Mouse (Mus musculus) hindbrain, embryonic 16.5 days (tissue): ENCODE data around the gene Bcl9. TPM values are rescaled to one million over a fixed set of nuclear protein-coding genes. Genes with fewer than 3 reads are reported as not detected.

ENCODE experiments used
- ATAC-seq: fragments of 200-750 bp; cut with Nextera tagmentation; 2 replicates; pipeline ENCODE4 v1.8.0; 2017; ENCODE audit warnings: moderate TSS enrichment, moderate library complexity
- H3K27ac ChIP-seq: fragments of 300-500 bp; sonication (generic); 2 replicates; pipeline ENCODE4 v1.5.1; 2014; ENCODE audit warnings: low read depth, mild to moderate bottlenecking, control low read depth, low read length, moderate library complexity
- H3K27me3 ChIP-seq: fragments of 300-500 bp; sonication (generic); replicated peaks from 2 replicates; pipeline ENCODE4 v1.6.1; 2014; ENCODE audit warnings: low read length; ENCODE audit not compliant: control insufficient read depth, insufficient read depth
- H3K36me3 ChIP-seq: fragments of 300-500 bp; sonication (generic); 2 replicates; pipeline ENCODE4 v1.6.1; 2014; ENCODE audit warnings: mild to moderate bottlenecking, low read length, moderate library complexity, mixed read lengths; ENCODE audit not compliant: control insufficient read depth, insufficient read depth
- H3K4me1 ChIP-seq: fragments of 300-500 bp; sonication (generic); 2 replicates; pipeline ENCODE4 v1.6.1; 2014; ENCODE audit warnings: low read depth, low read length; ENCODE audit not compliant: control insufficient read depth, insufficient read depth
- H3K4me2 ChIP-seq: fragments of 300-500 bp; sonication (generic); 2 replicates; pipeline ENCODE4 v1.6.1; 2014; ENCODE audit warnings: mild to moderate bottlenecking, low read length, control low read depth, moderate library complexity
- H3K4me3 ChIP-seq: fragments of 300-500 bp; sonication (generic); 2 replicates; pipeline ENCODE4 v1.5.1; 2014; ENCODE audit warnings: mild to moderate bottlenecking, low read length, control low read depth, moderate library complexity
- H3K9ac ChIP-seq: fragments of 300-500 bp; sonication (generic); 2 replicates; pipeline ENCODE4 v1.6.1; 2014; ENCODE audit warnings: low read depth, mild to moderate bottlenecking, control low read depth, low read length, moderate library complexity
- H3K9me3 ChIP-seq: fragments of 300-500 bp; sonication (generic); 2 replicates; pipeline ENCODE4 v1.6.1; 2014; ENCODE audit warnings: mild to moderate bottlenecking, low read length, moderate library complexity; ENCODE audit not compliant: control insufficient read depth
- WGBS: fragments of 180-500 bp; shearing (Covaris S2); extraction: QIAGEN DNeasy Blood & Tissue Kit; methylation state at CpG from one replicate; pipeline ENCODE4 v1.1.7; 2014; 5-methylcytosine and 5-hydroxymethylcytosine counted together
- polyA plus RNA-seq: library from polyadenylated mRNA; unstranded; fragments of >200 nt; fragmentation: Nextera tagmentation; extraction: Ambion mirVana; gene quantifications from 2 replicates; pipeline ENCODE4 v1.2.1, GENCODE M21; 2015

Gene Bcl9
- polyA plus RNA-seq, 1 experiment from 2014 or later: 57.4 TPM

GRCm38 (mm10) chr3:97159986-97160385 lies 137.7 kb downstream of the Bcl9 start:
- 82% methylated on average over 2 of the region's 2 CpGs for WGBS
- no peak for ATAC-seq
- Histone ChIP-seq H3K4me2 (no peak overlapping the region; the same call in 1 of the 2 replicates), H3K27ac (no peak overlapping the region), H3K4me3 (no peak overlapping the region), H3K9ac (no peak overlapping the region), H3K9me3 (no peaks in the 10 kb centered on the region), H3K4me1 (peaks cover 2% of the 10 kb centered on the region), H3K36me3 (no peaks in the 10 kb centered on the region), H3K27me3 (no peaks in the 10 kb centered on the region)

GRCm38 (mm10) chr3:97159509-97159850 lies 138.2 kb downstream of the Bcl9 start:
- Histone ChIP-seq H3K9me3 (no peaks in the 10 kb centered on the region), H3K36me3 (no peaks in the 10 kb centered on the region), H3K4me1 (peaks cover 2% of the 10 kb centered on the region), H3K9ac (peak overlapping the region; percentile 74), H3K4me2 (peak overlapping the region; percentile 74), H3K27me3 (no peaks in the 10 kb centered on the region), H3K27ac (no peak overlapping the region), H3K4me3 (peak overlapping the region; percentile 67)
- 6% methylated on average over 6 of the region's 6 CpGs for WGBS
- ATAC-seq: no peak

GRCm38 (mm10) chr3:97158611-97159508 lies 138.9 kb downstream of the Bcl9 start, which contains the start of gene Acp6:
Gene Acp6, plus strand, starts transcription at chr3:97158777.
- Histone ChIP-seq H3K27me3 (no peaks in the 10 kb centered on the region), H3K9ac (peak within 1 kb of the TSS; percentile 74), H3K9me3 (no peaks in the 10 kb centered on the region), H3K4me2 (peak within 1 kb of the TSS; percentile 74), H3K4me1 (peaks cover 2% of the 10 kb centered on the region), H3K4me3 (peak within 1 kb of the TSS; percentile 67), H3K36me3 (no peaks in the 10 kb centered on the region), H3K27ac (peak within 1 kb of the TSS; percentile 61; the same call in 1 of the 2 replicates)
- under 1% methylated on average over 54 of the region's 54 CpGs for WGBS
- peak; percentile 96 for ATAC-seq

GRCm38 (mm10) chr3:97157958-97158599 lies 139.6 kb downstream of the Bcl9 start:
- Histone ChIP-seq H3K4me1 (peaks cover 2% of the 10 kb centered on the region), H3K27ac (peak overlapping the region; percentile 31; the same call in 1 of the 2 replicates), H3K36me3 (no peaks in the 10 kb centered on the region), H3K4me2 (peak overlapping the region; percentile 74), H3K27me3 (no peaks in the 10 kb centered on the region), H3K9ac (peak overlapping the region; percentile 74), H3K9me3 (no peaks in the 10 kb centered on the region), H3K4me3 (peak overlapping the region; percentile 67)
- ATAC-seq: peak; percentile 69
- WGBS: 1% methylated on average over 17 of the region's 17 CpGs

GRCm38 (mm10) chr3:97157308-97157707 lies 140.4 kb downstream of the Bcl9 start:
- H3K9ac ChIP-seq: no peak overlapping the region
- no peak overlapping the region for H3K4me2 ChIP-seq
- H3K9me3 ChIP-seq: no peaks in the 10 kb centered on the region
- WGBS: 78% methylated on average over 1 of the region's 1 CpGs
- no peak overlapping the region for H3K27ac ChIP-seq
- H3K4me1 ChIP-seq: peaks cover 2% of the 10 kb centered on the region
- ATAC-seq: no peak
- H3K36me3 ChIP-seq: no peaks in the 10 kb centered on the region
- H3K27me3 ChIP-seq: no peaks in the 10 kb centered on the region
- H3K4me3 ChIP-seq: no peak overlapping the region

GRCm38 (mm10) chr3:97156431-97156830 lies 141.3 kb downstream of the Bcl9 start:
- Histone ChIP-seq H3K9me3 (no peaks in the 10 kb centered on the region), H3K27me3 (no peaks in the 10 kb centered on the region), H3K27ac (no peak overlapping the region), H3K4me3 (no peak overlapping the region), H3K9ac (no peak overlapping the region), H3K4me2 (no peak overlapping the region), H3K36me3 (no peaks in the 10 kb centered on the region), H3K4me1 (peaks cover 2% of the 10 kb centered on the region)
- WGBS: 92% methylated on average over 6 of the region's 6 CpGs
- ATAC-seq: no peak

Other genes with a start within 250 kb of the Bcl9 start
- 22.1 and 24.2 TPM in 2 replicates for gene Acp6, start 139.1 kb downstream of the Bcl9 start, polyA plus RNA-seq
- gene Olfr1402, start 124.1 kb upstream of the Bcl9 start, polyA plus RNA-seq: not detected in 2 replicates